Mouse (Mus musculus): Measurements from ENCODE around the gene Olfr1383. TPM values are rescaled to one million over a fixed set of nuclear protein-coding genes. Genes with fewer than 3 reads are reported as not detected.
"Not testable (repeated sequence)": the region's sequence is repeated elsewhere in the genome, so short reads cannot be mapped to it uniquely, and the experiment has no call there.

The Olfr1383 gene
- polyA plus RNA-seq, 1 experiment from 2014 or later = not detected

DNA sequence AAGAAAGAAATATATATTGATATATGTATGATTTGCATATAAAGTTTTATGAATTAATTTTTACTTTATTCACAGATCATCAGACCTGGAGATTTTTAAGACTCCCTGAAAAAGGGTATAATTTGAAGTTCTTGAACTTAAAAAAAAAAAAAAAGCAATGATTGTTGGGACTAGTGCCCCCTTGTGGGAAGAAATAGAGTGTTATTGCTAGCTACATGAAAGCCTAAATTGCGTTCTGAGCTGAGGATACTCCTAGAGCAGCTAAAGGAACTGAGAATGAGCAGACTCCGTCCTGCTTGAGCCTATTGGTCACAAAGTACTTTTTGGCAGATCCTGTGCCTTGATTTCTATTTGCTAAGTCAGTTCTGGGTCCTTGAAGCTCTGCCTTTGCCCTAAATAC, 55.6 kb downstream of the Olfr1383 start:
- H3K4me2 ChIP-seq (replicated peaks; ENCODE audit: low read depth, low read length); H3K27me3 ChIP-seq (ENCODE audit: insufficient read depth, low read length); H3K9ac ChIP-seq (replicated peaks; ENCODE audit: low read length); H3K4me1 ChIP-seq (ENCODE audit: insufficient read depth, low read length); H3K9me3 ChIP-seq (ENCODE audit: low read length); H3K4me3 ChIP-seq (ENCODE audit: low read length); ATAC-seq (ENCODE audit: low FRiP score, low TSS enrichment); H3K36me3 ChIP-seq (ENCODE audit: insufficient read depth, low read length); H3K27ac ChIP-seq (ENCODE audit: low read length): not testable (repeated sequence)
- WGBS = 41% methylated on average over 2 of the region's 2 CpGs

Other genes with a start within 250 kb of the Olfr1383 start
- not detected in 2 replicates for gene Olfr1393, start 241.3 kb upstream of the Olfr1383 start, polyA plus RNA-seq (2015; fragmentation: Nextera tagmentation; extraction: Ambion mirVana)
- gene Olfr1392, start 234.4 kb upstream of the Olfr1383 start, polyA plus RNA-seq (2015; fragmentation: Nextera tagmentation; extraction: Ambion mirVana) = not detected in 2 replicates
- gene Olfr10, start 214.9 kb upstream of the Olfr1383 start, polyA plus RNA-seq (2015; fragmentation: Nextera tagmentation; extraction: Ambion mirVana) = not detected in 2 replicates
- gene Olfr1391, start 196.9 kb upstream of the Olfr1383 start, polyA plus RNA-seq (2015; fragmentation: Nextera tagmentation; extraction: Ambion mirVana) = not detected in 2 replicates
- not detected in 2 replicates for gene Olfr1390, start 184.5 kb upstream of the Olfr1383 start, polyA plus RNA-seq (2015; fragmentation: Nextera tagmentation; extraction: Ambion mirVana)
- gene Olfr1389, start 96.6 kb upstream of the Olfr1383 start, polyA plus RNA-seq (2015; fragmentation: Nextera tagmentation; extraction: Ambion mirVana) = not detected in 2 replicates
- 0.05 TPM in 1 of 2 replicates, not detected in the other for gene Olfr1388, start 83.0 kb upstream of the Olfr1383 start, polyA plus RNA-seq (2015; fragmentation: Nextera tagmentation; extraction: Ambion mirVana)
- gene Olfr1387, start 64.3 kb upstream of the Olfr1383 start, polyA plus RNA-seq (2015; fragmentation: Nextera tagmentation; extraction: Ambion mirVana) = not detected in 2 replicates
- gene Olfr1386, start 54.6 kb upstream of the Olfr1383 start, polyA plus RNA-seq (2015; fragmentation: Nextera tagmentation; extraction: Ambion mirVana) = not detected in 2 replicates
- gene Olfr1385, start 30.6 kb upstream of the Olfr1383 start, polyA plus RNA-seq (2015; fragmentation: Nextera tagmentation; extraction: Ambion mirVana) = not detected in 2 replicates
- not detected in 2 replicates for gene Olfr1384, start 12.9 kb upstream of the Olfr1383 start, polyA plus RNA-seq (2015; fragmentation: Nextera tagmentation; extraction: Ambion mirVana)
- gene Olfr1382, start 8.6 kb downstream of the Olfr1383 start, polyA plus RNA-seq (2015; fragmentation: Nextera tagmentation; extraction: Ambion mirVana) = not detected in 2 replicates
- gene Olfr1381, start 23.8 kb downstream of the Olfr1383 start, polyA plus RNA-seq (2015; fragmentation: Nextera tagmentation; extraction: Ambion mirVana) = not detected in 2 replicates
- not detected in 2 replicates for gene Olfr1380, start 37.2 kb downstream of the Olfr1383 start, polyA plus RNA-seq (2015; fragmentation: Nextera tagmentation; extraction: Ambion mirVana)
- gene Flt4, start 89.6 kb downstream of the Olfr1383 start, polyA plus RNA-seq (2015; fragmentation: Nextera tagmentation; extraction: Ambion mirVana) = 9.7 and 11.6 TPM in 2 replicates
- gene Scgb3a1, start 144.0 kb downstream of the Olfr1383 start, polyA plus RNA-seq (2015; fragmentation: Nextera tagmentation; extraction: Ambion mirVana) = not detected in 2 replicates
- gene Cnot6, start 193.1 kb downstream of the Olfr1383 start, polyA plus RNA-seq (2015; fragmentation: Nextera tagmentation; extraction: Ambion mirVana) = 53.7 and 65.7 TPM in 2 replicates